In genomic region chr12:81816330-81817125, GRCm38 (mm10) we compare ENCODE assay signal across 8 mouse cellular contexts. TPM values are rescaled to one million over a fixed set of nuclear protein-coding genes. Genes with fewer than 3 reads are reported as not detected.
DNase-seq lines count a peak whose midpoint lies in the region; ATAC-seq and TF ChIP-seq lines count a peak whose summit lies in the region.

No protein-coding gene starts in this region.

- 12% methylated on average over 10 of the region's 10 CpGs for WGBS in lung, embryonic 14.5 days
- WGBS in lung, adult 2 months: 21% methylated on average over 10 of the region's 10 CpGs
- WGBS in heart, embryonic 16.5 days: 27% methylated on average over 10 of the region's 10 CpGs
- 28% methylated on average over 10 of the region's 10 CpGs for WGBS in limb, embryonic 10.5 days
- 18% methylated on average over 10 of the region's 10 CpGs for WGBS in stomach, embryonic 15.5 days

- H3K36me3 ChIP-seq in lung, embryonic 14.5 days (ENCODE audit: insufficient read depth): no peaks in the 10 kb centered on the region
- no peaks in the 10 kb centered on the region for H3K36me3 ChIP-seq in heart, embryonic 16.5 days (ENCODE audit: control insufficient read depth, insufficient read depth)
- no peaks in the 10 kb centered on the region for H3K36me3 ChIP-seq in limb, embryonic 10.5 days
- H3K36me3 ChIP-seq in stomach, embryonic 15.5 days: no peaks in the 10 kb centered on the region

- H3K4me3 ChIP-seq in lung, embryonic 14.5 days (ENCODE audit: low read depth, low read length): no peak overlapping the region
- no peak overlapping the region for H3K4me3 ChIP-seq in lung, adult 2 months (replicated peaks; ENCODE audit: extremely low read depth, low read depth, low read length)
- H3K4me3 ChIP-seq in heart, embryonic 16.5 days (ENCODE audit: low read length): no peak overlapping the region
- peak overlapping the region; percentile 31 for H3K4me3 ChIP-seq in limb, embryonic 10.5 days
- H3K4me3 ChIP-seq in stomach, embryonic 15.5 days (replicated peaks): no peak overlapping the region; the same call in 1 of the 2 replicates

- H3K4me2 ChIP-seq in lung, embryonic 14.5 days: peak overlapping the region; percentile 49
- H3K4me2 ChIP-seq in heart, embryonic 16.5 days (ENCODE audit: low read depth, low read length): peak overlapping the region; percentile 41
- peak overlapping the region; percentile 27 for H3K4me2 ChIP-seq in stomach, embryonic 15.5 days

- peak; percentile 71 for DNase-seq in lung, embryonic 14.5 days
- DNase-seq in lung, adult 2 months: no peak
- peak; percentile 41 for DNase-seq in limb, embryonic 10.5 days (ENCODE audit: low spot score)
- no peak for DNase-seq in layer of hippocampus, adult 18-20 months (ENCODE audit: low spot score in 2 of 2)
- no peak for DNase-seq in right cerebral cortex, adult 2 months (ENCODE audit: low spot score in 2 of 2)
- DNase-seq in frontal cortex, postnatal 25 days (ENCODE audit: low spot score in 2 of 2): no peak

- ATAC-seq in lung, embryonic 14.5 days (ENCODE audit: insufficient read depth): peak; percentile 75; the same call in 1 of the 2 replicates
- ATAC-seq in heart, embryonic 16.5 days (replicated peaks; ENCODE audit: extremely low read depth, insufficient read depth, low FRiP score): peak; percentile 69
- no peak for ATAC-seq in stomach, embryonic 15.5 days (ENCODE audit: insufficient read depth, low FRiP score, low read depth)

- no peaks in the 10 kb centered on the region for H3K9me3 ChIP-seq in lung, embryonic 14.5 days (ENCODE audit: low read depth, low read length)
- H3K9me3 ChIP-seq in heart, embryonic 16.5 days (replicated peaks; ENCODE audit: control insufficient read depth, low read length): no peaks in the 10 kb centered on the region
- H3K9me3 ChIP-seq in limb, embryonic 10.5 days (replicated peaks): no peaks in the 10 kb centered on the region
- H3K9me3 ChIP-seq in stomach, embryonic 15.5 days: no peaks in the 10 kb centered on the region

- no peaks in the 10 kb centered on the region for H3K27me3 ChIP-seq in lung, embryonic 14.5 days (ENCODE audit: insufficient read depth, low read length)
- H3K27me3 ChIP-seq in heart, embryonic 16.5 days (ENCODE audit: control insufficient read depth, insufficient read depth, low read length): no peaks in the 10 kb centered on the region
- no peaks in the 10 kb centered on the region for H3K27me3 ChIP-seq in limb, embryonic 10.5 days (ENCODE audit: low read depth, poor library complexity, severe bottlenecking)
- no peaks in the 10 kb centered on the region for H3K27me3 ChIP-seq in stomach, embryonic 15.5 days (replicated peaks)

- no peak for TF ChIP-seq CTCF in lung, embryonic 14.5 days (IDR thresholded peaks at IDR 0.05; ENCODE audit: low read depth)
- no peak for TF ChIP-seq CTCF in lung, adult 2 months (IDR thresholded peaks at IDR 0.05; ENCODE audit: insufficient read depth, low read length)

- 0 out of 2 replicates have a peak, but pooled peaks cover 7% of the 10 kb centered on the region for H3K4me1 ChIP-seq in lung, embryonic 14.5 days (ENCODE audit: insufficient read depth)
- peaks cover 5% of the 10 kb centered on the region for H3K4me1 ChIP-seq in lung, adult 2 months (ENCODE audit: control insufficient read depth, insufficient read depth, low read length)
- peaks cover 11% of the 10 kb centered on the region for H3K4me1 ChIP-seq in heart, embryonic 16.5 days (ENCODE audit: control insufficient read depth, insufficient read depth, low read length)
- H3K4me1 ChIP-seq in limb, embryonic 10.5 days: peaks cover 9% of the 10 kb centered on the region; the same call in 1 of the 2 replicates
- 0 out of 2 replicates have a peak, but pooled peaks cover 5% of the 10 kb centered on the region for H3K4me1 ChIP-seq in stomach, embryonic 15.5 days

- no peak overlapping the region for H3K9ac ChIP-seq in lung, embryonic 14.5 days
- no peak overlapping the region for H3K9ac ChIP-seq in heart, embryonic 16.5 days (ENCODE audit: low read length)
- H3K9ac ChIP-seq in stomach, embryonic 15.5 days: no peak overlapping the region

- TF ChIP-seq POLR2A in lung, adult 2 months (IDR thresholded peaks at IDR 0.05; ENCODE audit: borderline replicate concordance, extremely low read depth, low read depth, low read length): no peak

- H3K27ac ChIP-seq in lung, embryonic 14.5 days (ENCODE audit: low read depth): peak overlapping the region; percentile 37; the same call in 1 of the 2 replicates
- peak overlapping the region; percentile 58 for H3K27ac ChIP-seq in heart, embryonic 16.5 days (ENCODE audit: low read length)
- H3K27ac ChIP-seq in limb, embryonic 10.5 days: peak overlapping the region; percentile 67
- no peak overlapping the region for H3K27ac ChIP-seq in stomach, embryonic 15.5 days

RNA-seq across cellular contexts. Expression of gene Map3k9, which starts 35.6 kb away (rescaled TPM):
- polyA plus RNA-seq in lung, embryonic 14.5 days (2014; fragmentation: Nextera tagmentation; extraction: Ambion mirVana): 2.9 and 3.2 TPM in 2 replicates
- polyA plus RNA-seq in lung, adult 2 months (2012; rRNA removed): 5.9 and 6.7 TPM in 2 replicates
- polyA plus RNA-seq in heart, embryonic 16.5 days (2015; fragmentation: Nextera tagmentation; extraction: Ambion mirVana): 0.20 and 0.37 TPM in 2 replicates
- polyA plus RNA-seq in limb, embryonic 10.5 days (2016; fragmentation: Nextera tagmentation; extraction: Ambion mirVana): 0.66 and 0.67 TPM in 2 replicates
- 2.6 and 3.1 TPM in 2 replicates for polyA plus RNA-seq in stomach, embryonic 15.5 days (2015; fragmentation: Nextera tagmentation; extraction: Ambion mirVana)
- total RNA-seq in layer of hippocampus, adult 18-20 months (2021): 10 to 100 TPM; 30.8 to 31.9 TPM

RNA-seq across cellular contexts. Expression of gene Pcnx, which starts 43.3 kb away (rescaled TPM):
- polyA plus RNA-seq in lung, embryonic 14.5 days (2014; fragmentation: Nextera tagmentation; extraction: Ambion mirVana): 17.4 and 20.7 TPM in 2 replicates
- polyA plus RNA-seq in lung, adult 2 months (2012; rRNA removed): 39.7 and 66.8 TPM in 2 replicates
- polyA plus RNA-seq in heart, embryonic 16.5 days (2015; fragmentation: Nextera tagmentation; extraction: Ambion mirVana): 9.3 and 10.9 TPM in 2 replicates
- polyA plus RNA-seq in limb, embryonic 10.5 days (2016; fragmentation: Nextera tagmentation; extraction: Ambion mirVana): 6.6 and 8.3 TPM in 2 replicates
- 8.2 and 9.4 TPM in 2 replicates for polyA plus RNA-seq in stomach, embryonic 15.5 days (2015; fragmentation: Nextera tagmentation; extraction: Ambion mirVana)
- total RNA-seq in layer of hippocampus, adult 18-20 months (2021): 100 to 1,000 TPM; 101 to 115 TPM

Comparison
In these comparisons a context has a peak if more than half of its experiments do, and no peak if none do; other contexts are left out.
1. DNase-seq: peak in lung, embryonic 14.5 days (single experiment) and limb, embryonic 10.5 days (single experiment); none in lung, adult 2 months (single experiment), layer of hippocampus, adult 18-20 months (0 of 2), right cerebral cortex, adult 2 months (0 of 2) and frontal cortex, postnatal 25 days (0 of 2).
2. Peak in every context shown above with its lines, with median percentiles within 50 percentile points of each other: H3K4me2 ChIP-seq.